Mouse (Mus musculus): ENCODE data around the gene Pqbp1. TPM values are rescaled to one million over a fixed set of nuclear protein-coding genes. Genes with fewer than 3 reads are reported as not detected.

The Pqbp1 gene
- polyA plus RNA-seq, 1 experiment from 2014 or later: 115 TPM

DNA sequence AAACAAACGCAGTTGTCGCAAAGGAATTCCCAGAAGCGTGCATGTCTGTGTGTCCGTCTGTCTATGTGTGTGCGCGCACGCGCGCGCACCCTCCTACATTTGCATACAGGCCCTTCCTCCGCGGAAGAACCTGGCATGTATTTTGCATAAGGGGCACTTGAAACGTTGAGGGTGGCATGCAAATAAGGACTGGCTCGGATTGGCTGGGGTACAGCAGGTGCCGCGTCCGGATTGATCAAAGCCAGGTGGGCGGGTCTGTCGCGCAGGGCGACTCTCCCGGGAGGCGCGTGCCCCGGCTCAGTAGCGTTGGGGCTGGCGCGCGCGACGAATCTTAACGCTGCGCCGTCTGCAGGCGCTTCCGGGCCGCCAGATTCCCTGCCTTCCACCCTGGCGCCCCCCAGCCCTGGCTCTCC lies 21.1 kb downstream of the Pqbp1 start, which contains the start of gene Pim2:
Gene Pim2 (plus strand): TSS at position 256 of the 413 bp plus-strand sequence.
- H3K4me3 ChIP-seq: peak within 1 kb of the TSS; percentile 46
- H3K27ac ChIP-seq: no peak within 1 kb of the TSS
- H3K4me2 ChIP-seq: peak within 1 kb of the TSS; percentile 82
- H3K4me1 ChIP-seq: 0 out of 2 replicates have a peak, but pooled peaks cover 6% of the 10 kb centered on the region
- H3K27me3 ChIP-seq: no peaks in the 10 kb centered on the region
- peaks cover 4% of the 10 kb centered on the region; the same call in 1 of the 2 replicates for H3K36me3 ChIP-seq
- peak; percentile 86 for ATAC-seq (ENCODE audit: borderline replicate concordance, extremely low read depth, low FRiP score, low TSS enrichment)
- WGBS: 7% methylated on average over 34 of the region's 38 CpGs
- no peaks in the 10 kb centered on the region for H3K9me3 ChIP-seq
- H3K9ac ChIP-seq: peak within 1 kb of the TSS; percentile 37

- WGBS: 56% methylated on average over 3 of the region's 3 CpGs
- H3K9ac ChIP-seq: no peak overlapping the region
- peaks cover 18% of the 10 kb centered on the region; the same call in 1 of the 2 replicates for H3K36me3 ChIP-seq
- no peaks in the 10 kb centered on the region for H3K9me3 ChIP-seq
- H3K4me3 ChIP-seq: no peak overlapping the region
- no peak overlapping the region for H3K27ac ChIP-seq
- H3K4me1 ChIP-seq: no peaks in the 10 kb centered on the region
- no peak for ATAC-seq (ENCODE audit: borderline replicate concordance, extremely low read depth, low FRiP score, low TSS enrichment)
- no peaks in the 10 kb centered on the region for H3K27me3 ChIP-seq
- H3K4me2 ChIP-seq: no peak overlapping the region
Observed at GRCm38 (mm10) chrX:7869826-7870225, 29.2 kb downstream of the Pqbp1 start.

- Histone ChIP-seq H3K27ac (no peak overlapping the region), H3K4me2 (no peak overlapping the region), H3K9me3 (no peaks in the 10 kb centered on the region), H3K4me3 (no peak overlapping the region), H3K4me1 (no peaks in the 10 kb centered on the region), H3K9ac (no peak overlapping the region), H3K27me3 (no peaks in the 10 kb centered on the region), H3K36me3 (peaks cover 14% of the 10 kb centered on the region; the same call in 1 of the 2 replicates)
- no peak for ATAC-seq (ENCODE audit: borderline replicate concordance, extremely low read depth, low FRiP score, low TSS enrichment)
- WGBS: 50% methylated on average over 2 of the region's 2 CpGs
Observed at GRCm38 (mm10) chrX:7868506-7868905, 30.6 kb downstream of the Pqbp1 start.

DNA sequence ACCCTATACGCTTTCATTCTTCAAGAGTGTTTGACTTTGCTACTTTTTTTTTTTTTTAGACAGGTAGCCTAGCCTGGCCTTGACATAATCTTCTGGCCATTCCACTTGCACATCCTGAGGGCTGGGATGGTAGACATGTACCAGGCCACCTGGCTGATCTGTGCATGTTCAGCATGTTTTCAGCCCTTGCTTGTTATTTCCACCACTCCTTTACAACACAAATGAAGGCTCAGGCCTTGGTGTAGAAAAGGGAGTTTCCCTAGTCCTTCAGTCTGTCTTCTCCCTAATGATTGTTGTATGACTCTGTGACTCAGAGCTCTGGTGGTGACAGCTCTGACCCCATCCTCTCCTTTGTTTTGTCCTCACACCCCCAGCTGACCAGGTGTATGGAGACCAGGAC lies 31.9 kb downstream of the Pqbp1 start:
- Histone ChIP-seq H3K4me1 (no peaks in the 10 kb centered on the region), H3K9ac (no peak overlapping the region), H3K4me3 (no peak overlapping the region), H3K9me3 (no peaks in the 10 kb centered on the region), H3K36me3 (peaks cover 10% of the 10 kb centered on the region; the same call in 1 of the 2 replicates), H3K27me3 (no peaks in the 10 kb centered on the region), H3K4me2 (no peak overlapping the region), H3K27ac (no peak overlapping the region)
- 63% methylated on average over 1 of the region's 1 CpGs for WGBS
- ATAC-seq (ENCODE audit: borderline replicate concordance, extremely low read depth, low FRiP score, low TSS enrichment): no peak

DNA sequence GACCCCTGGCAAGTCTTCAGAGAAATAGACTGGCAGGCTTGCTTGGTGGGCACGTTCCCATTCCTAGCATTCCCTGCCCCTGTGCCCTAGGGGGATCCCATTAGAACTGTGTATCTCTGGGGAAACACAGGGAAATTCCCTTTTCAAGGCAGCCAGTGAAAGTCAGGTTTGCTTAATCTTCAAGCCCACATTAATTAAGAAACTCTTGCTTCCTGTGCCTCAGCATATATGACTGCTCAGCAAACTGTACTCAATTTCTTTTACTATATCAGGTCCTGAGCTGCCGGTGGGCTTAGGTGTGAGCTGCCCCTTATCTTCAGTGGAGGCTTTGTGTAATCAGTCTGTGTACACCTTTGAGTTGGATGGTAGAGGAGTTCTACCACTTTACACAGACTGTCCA lies 33.3 kb downstream of the Pqbp1 start:
- no peaks in the 10 kb centered on the region for H3K36me3 ChIP-seq
- H3K27me3 ChIP-seq: no peaks in the 10 kb centered on the region
- no peak overlapping the region for H3K9ac ChIP-seq
- no peak overlapping the region for H3K4me2 ChIP-seq
- H3K4me3 ChIP-seq: no peak overlapping the region
- 54% methylated on average over 2 of the region's 2 CpGs for WGBS
- no peaks in the 10 kb centered on the region for H3K9me3 ChIP-seq
- ATAC-seq (ENCODE audit: borderline replicate concordance, extremely low read depth, low FRiP score, low TSS enrichment): no peak
- no peaks in the 10 kb centered on the region for H3K4me1 ChIP-seq
- H3K27ac ChIP-seq: no peak overlapping the region

DNA sequence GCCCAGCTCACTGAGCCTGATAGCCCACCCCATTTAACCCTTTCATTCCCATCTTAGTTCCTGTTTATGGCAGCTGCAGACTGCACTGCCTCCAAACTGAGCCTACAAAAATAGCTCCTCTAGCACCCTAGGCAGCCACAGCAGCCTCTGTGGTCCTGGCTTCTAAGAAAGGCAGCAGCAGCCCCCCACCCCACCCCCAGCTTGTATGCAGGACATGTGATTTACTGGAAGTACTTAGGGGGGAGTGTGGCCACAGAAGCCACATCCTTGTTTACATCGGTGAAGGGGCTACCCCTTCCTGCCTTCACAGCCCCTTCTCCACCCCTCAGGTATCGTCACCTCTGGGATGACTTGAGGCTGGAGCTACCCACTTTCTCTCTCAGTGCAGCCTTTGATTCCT lies 33.7 kb downstream of the Pqbp1 start:
- H3K27ac ChIP-seq: no peak overlapping the region
- no peak overlapping the region for H3K4me2 ChIP-seq
- no peak for ATAC-seq (ENCODE audit: borderline replicate concordance, extremely low read depth, low FRiP score, low TSS enrichment)
- no peaks in the 10 kb centered on the region for H3K27me3 ChIP-seq
- H3K4me3 ChIP-seq: no peak overlapping the region
- H3K9me3 ChIP-seq: no peaks in the 10 kb centered on the region
- no peaks in the 10 kb centered on the region for H3K4me1 ChIP-seq
- no peaks in the 10 kb centered on the region for H3K36me3 ChIP-seq
- 51% methylated on average over 2 of the region's 2 CpGs for WGBS
- no peak overlapping the region for H3K9ac ChIP-seq

DNA sequence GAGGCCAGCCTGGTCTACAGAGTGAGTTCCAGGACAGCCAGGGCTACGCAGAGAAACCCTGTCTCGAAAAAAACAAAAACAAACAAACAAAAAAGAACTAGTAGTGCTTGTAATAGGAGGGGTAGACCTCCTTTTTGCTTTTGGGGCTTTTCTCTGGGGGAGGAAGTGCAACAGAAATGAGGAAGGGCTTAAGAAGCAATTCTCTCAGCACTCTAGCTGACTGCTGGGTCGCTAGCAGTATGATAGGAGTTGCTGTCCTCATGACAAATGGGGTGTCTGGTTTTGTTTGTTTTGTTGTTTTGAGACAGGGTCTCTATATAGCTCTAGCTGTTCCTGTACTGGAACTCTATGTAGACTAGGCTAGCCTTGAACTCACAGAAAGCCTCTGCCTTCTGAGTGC lies 34.5 kb downstream of the Pqbp1 start:
- Histone ChIP-seq H3K27ac (no peak overlapping the region), H3K36me3 (no peaks in the 10 kb centered on the region), H3K4me2 (no peak overlapping the region), H3K9ac (no peak overlapping the region), H3K4me1 (no peaks in the 10 kb centered on the region), H3K9me3 (no peaks in the 10 kb centered on the region), H3K27me3 (no peaks in the 10 kb centered on the region), H3K4me3 (no peak overlapping the region)
- ATAC-seq (ENCODE audit: borderline replicate concordance, extremely low read depth, low FRiP score, low TSS enrichment): no peak
- WGBS: 74% methylated on average over 3 of the region's 3 CpGs

DNA sequence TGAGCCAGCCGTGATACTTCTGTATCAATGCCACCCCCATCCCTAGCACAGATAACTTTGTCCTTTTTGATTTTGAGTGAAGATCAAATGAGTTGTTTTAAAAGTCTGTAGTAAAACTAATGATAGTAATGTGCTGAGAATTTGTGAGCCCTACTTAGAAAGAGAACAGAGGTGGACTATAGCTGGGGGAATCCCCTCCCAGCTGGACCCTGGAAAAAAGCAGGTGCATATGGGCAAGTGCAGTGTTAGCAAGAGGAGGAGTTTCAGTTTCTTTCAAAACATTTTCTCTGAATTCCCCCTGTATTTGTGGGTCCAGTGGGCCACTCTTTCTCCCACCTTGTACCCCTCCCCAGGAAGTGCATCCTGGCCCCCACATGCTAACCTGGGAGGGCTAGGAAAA lies 35.9 kb downstream of the Pqbp1 start:
- H3K4me1 ChIP-seq: no peaks in the 10 kb centered on the region
- H3K4me2 ChIP-seq: no peak overlapping the region
- H3K27ac ChIP-seq: no peak overlapping the region
- 81% methylated on average over 1 of the region's 1 CpGs for WGBS
- H3K4me3 ChIP-seq: no peak overlapping the region
- H3K27me3 ChIP-seq: no peaks in the 10 kb centered on the region
- no peaks in the 10 kb centered on the region for H3K36me3 ChIP-seq
- ATAC-seq (ENCODE audit: borderline replicate concordance, extremely low read depth, low FRiP score, low TSS enrichment): no peak
- no peak overlapping the region for H3K9ac ChIP-seq
- H3K9me3 ChIP-seq: no peaks in the 10 kb centered on the region

GRCm38 (mm10) chrX:7859191-7859753 lies 39.8 kb downstream of the Pqbp1 start:
- H3K4me2 ChIP-seq: no peak overlapping the region
- no peak for ATAC-seq (ENCODE audit: borderline replicate concordance, extremely low read depth, low FRiP score, low TSS enrichment)
- 90% methylated on average over 3 of the region's 3 CpGs for WGBS
- no peak overlapping the region for H3K4me3 ChIP-seq
- H3K4me1 ChIP-seq: no peaks in the 10 kb centered on the region
- H3K9ac ChIP-seq: no peak overlapping the region
- H3K27me3 ChIP-seq: no peaks in the 10 kb centered on the region
- no peaks in the 10 kb centered on the region; the same call in 1 of the 2 replicates for H3K36me3 ChIP-seq
- H3K9me3 ChIP-seq: no peaks in the 10 kb centered on the region
- H3K27ac ChIP-seq: no peak overlapping the region

- no peak for ATAC-seq (ENCODE audit: borderline replicate concordance, extremely low read depth, low FRiP score, low TSS enrichment)
- no peaks in the 10 kb centered on the region for H3K9me3 ChIP-seq
- H3K36me3 ChIP-seq: no peaks in the 10 kb centered on the region; the same call in 1 of the 2 replicates
- WGBS: 31% methylated on average over 2 of the region's 2 CpGs
- no peak overlapping the region for H3K27ac ChIP-seq
- no peaks in the 10 kb centered on the region for H3K27me3 ChIP-seq
- H3K4me1 ChIP-seq: no peaks in the 10 kb centered on the region
- no peak overlapping the region for H3K9ac ChIP-seq
- H3K4me3 ChIP-seq: no peak overlapping the region
- no peak overlapping the region for H3K4me2 ChIP-seq
Observed at GRCm38 (mm10) chrX:7854578-7854977, 44.5 kb downstream of the Pqbp1 start.

DNA sequence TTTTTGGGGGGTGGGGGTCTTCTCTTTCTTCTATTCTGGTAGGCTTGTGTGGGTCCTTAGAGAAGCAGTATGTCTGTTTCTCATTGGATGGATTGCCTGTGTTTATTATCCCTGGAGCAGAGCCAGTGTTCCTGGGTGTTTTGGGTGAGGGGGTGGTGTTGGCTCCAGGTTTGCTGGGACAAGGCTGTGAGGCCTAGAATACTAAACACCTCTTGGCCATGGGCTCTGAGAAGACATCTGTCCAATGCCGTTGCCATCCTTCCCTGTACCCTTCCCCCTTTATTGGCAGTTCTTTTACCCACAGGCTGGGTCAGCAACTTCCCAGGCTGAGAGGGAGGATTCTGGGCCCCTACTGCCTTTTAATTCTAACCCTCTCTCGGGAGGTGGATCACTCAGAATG lies 51.2 kb downstream of the Pqbp1 start:
- no peaks in the 10 kb centered on the region for H3K27me3 ChIP-seq
- 0 out of 2 replicates have a peak, but pooled peaks cover 3% of the 10 kb centered on the region for H3K4me1 ChIP-seq
- no peaks in the 10 kb centered on the region for H3K36me3 ChIP-seq
- no peak overlapping the region for H3K9ac ChIP-seq
- H3K4me2 ChIP-seq: no peak overlapping the region
- no peak for ATAC-seq (ENCODE audit: borderline replicate concordance, extremely low read depth, low FRiP score, low TSS enrichment)
- no peaks in the 10 kb centered on the region for H3K9me3 ChIP-seq
- no peak overlapping the region for H3K27ac ChIP-seq
- WGBS: 68% methylated on average over 2 of the region's 2 CpGs
- H3K4me3 ChIP-seq: no peak overlapping the region

Data from lung, embryonic 15.5 days (tissue).